Mouse (Mus musculus): ENCODE measurements around the gene Yaf2. TPM values are rescaled to one million over a fixed set of nuclear protein-coding genes. Genes with fewer than 3 reads are reported as not detected.
"Not testable (repeated sequence)": the region's sequence is repeated elsewhere in the genome, so short reads cannot be mapped to it uniquely, and the experiment has no call there.

The Yaf2 gene
- 136 and 140 TPM in 2 replicates for polyA plus RNA-seq (2012; rRNA removed)

GRCm38 (mm10) chr15:93336925-93337761 is at the start of gene Yaf2:
TSS of gene Yaf2 (minus strand) at chr15:93336935.
- peak; percentile 42 to 84 for DNase-seq (ENCODE audit: extremely low spot score in 1 of 2, low spot score in 1 of 2)

- no peak for DNase-seq (ENCODE audit: extremely low spot score in 1 of 2, low spot score in 1 of 2)
Measured at GRCm38 (mm10) chr15:93381337-93381736, 44.6 kb upstream of the Yaf2 start.

GRCm38 (mm10) chr15:93379177-93379576 is 42.4 kb upstream of the Yaf2 start:
- DNase-seq (ENCODE audit: extremely low spot score in 1 of 2, low spot score in 1 of 2), result no peak

GRCm38 (mm10) chr15:93375696-93376095 is 39.0 kb upstream of the Yaf2 start:
- DNase-seq (ENCODE audit: extremely low spot score in 1 of 2, low spot score in 1 of 2), result no peak

- DNase-seq (ENCODE audit: extremely low spot score in 1 of 2, low spot score in 1 of 2), result not testable (repeated sequence)
Measured at GRCm38 (mm10) chr15:93372525-93373119, 35.9 kb upstream of the Yaf2 start.

- DNase-seq (ENCODE audit: extremely low spot score in 1 of 2, low spot score in 1 of 2), result no peak
Measured at GRCm38 (mm10) chr15:93371838-93372237, 35.1 kb upstream of the Yaf2 start.

GRCm38 (mm10) chr15:93368558-93368957 is 31.8 kb upstream of the Yaf2 start:
- DNase-seq (ENCODE audit: extremely low spot score in 1 of 2, low spot score in 1 of 2), result peak in 1 of 2 experiments; percentile 17

GRCm38 (mm10) chr15:93365561-93365960 is 28.8 kb upstream of the Yaf2 start:
- DNase-seq (ENCODE audit: extremely low spot score in 1 of 2, low spot score in 1 of 2), result no peak

- peak in 1 of 2 experiments; percentile 12 for DNase-seq (ENCODE audit: extremely low spot score in 1 of 2, low spot score in 1 of 2)
Measured at GRCm38 (mm10) chr15:93358346-93359095, 21.8 kb upstream of the Yaf2 start.

- DNase-seq (ENCODE audit: extremely low spot score in 1 of 2, low spot score in 1 of 2), result no peak
Measured at GRCm38 (mm10) chr15:93340630-93341379, 4.1 kb upstream of the Yaf2 start.

- peak in 1 of 2 experiments; percentile 47 for DNase-seq (ENCODE audit: extremely low spot score in 1 of 2, low spot score in 1 of 2)
Measured at GRCm38 (mm10) chr15:93336658-93336924, 144 bp downstream of the Yaf2 start.

GRCm38 (mm10) chr15:93335821-93336657 is 696 bp downstream of the Yaf2 start:
- peak in 1 of 2 experiments; percentile 20 for DNase-seq (ENCODE audit: extremely low spot score in 1 of 2, low spot score in 1 of 2)

GRCm38 (mm10) chr15:93331256-93331655 is 5.5 kb downstream of the Yaf2 start:
- no peak for DNase-seq (ENCODE audit: extremely low spot score in 1 of 2, low spot score in 1 of 2)

- no peak for DNase-seq (ENCODE audit: extremely low spot score in 1 of 2, low spot score in 1 of 2)
Measured at GRCm38 (mm10) chr15:93327235-93327634, 9.5 kb downstream of the Yaf2 start.

- no peak for DNase-seq (ENCODE audit: extremely low spot score in 1 of 2, low spot score in 1 of 2)
Measured at GRCm38 (mm10) chr15:93326651-93327050, 10.1 kb downstream of the Yaf2 start.

GRCm38 (mm10) chr15:93325360-93325759 is 11.4 kb downstream of the Yaf2 start:
- DNase-seq (ENCODE audit: extremely low spot score in 1 of 2, low spot score in 1 of 2), result no peak

- no peak for DNase-seq (ENCODE audit: extremely low spot score in 1 of 2, low spot score in 1 of 2)
Measured at GRCm38 (mm10) chr15:93318781-93319180, 18.0 kb downstream of the Yaf2 start.

GRCm38 (mm10) chr15:93310304-93310703 is 26.4 kb downstream of the Yaf2 start:
- not testable (repeated sequence) for DNase-seq (ENCODE audit: extremely low spot score in 1 of 2, low spot score in 1 of 2)

- no peak for DNase-seq (ENCODE audit: extremely low spot score in 1 of 2, low spot score in 1 of 2)
Measured at GRCm38 (mm10) chr15:93298197-93298596, 38.5 kb downstream of the Yaf2 start.

GRCm38 (mm10) chr15:93294483-93294882 is 42.3 kb downstream of the Yaf2 start:
- no peak for DNase-seq (ENCODE audit: extremely low spot score in 1 of 2, low spot score in 1 of 2)
